Mouse (Mus musculus): Measurements from ENCODE around the gene Enpp7.

DNA sequence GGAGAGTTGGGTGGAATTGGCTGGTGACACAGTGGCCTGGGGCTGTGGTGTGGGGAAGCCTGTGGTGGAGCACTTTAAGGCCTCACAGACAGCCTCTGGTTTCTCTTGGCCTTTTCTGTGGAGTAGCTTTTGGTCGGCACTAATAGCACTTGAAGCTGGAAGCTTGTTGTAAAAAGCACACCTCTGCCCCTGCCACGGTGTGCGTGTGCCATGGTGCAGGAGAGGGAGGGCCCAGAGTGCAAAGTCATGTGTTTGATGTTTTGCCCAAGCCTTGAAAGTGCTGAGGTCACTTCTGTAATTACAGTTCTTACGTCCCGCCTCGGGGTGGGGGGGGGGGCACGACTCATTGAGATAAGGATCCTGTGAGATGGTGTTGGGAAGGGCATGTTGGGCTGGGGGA lies 36.3 kb downstream of the Enpp7 start:
- TF ChIP-seq GATA1 (IDR thresholded peaks at IDR 0.05; ENCODE audit: borderline replicate concordance, low read length) (no peak), FLI1 (IDR thresholded peaks at IDR 0.05; ENCODE audit: low read length) (no peak)
